Mouse (Mus musculus) CD4-positive helper T cell, adult 2 months (primary cell): ENCODE results near the gene Prr13.

Experiments
- DNase-seq: peaks from one replicate; pipeline ENCODE4 v3.0.0-alpha.2; 2012; ENCODE audit warnings: low read depth, missing footprints, low spot score

Gene Prr13

DNA sequence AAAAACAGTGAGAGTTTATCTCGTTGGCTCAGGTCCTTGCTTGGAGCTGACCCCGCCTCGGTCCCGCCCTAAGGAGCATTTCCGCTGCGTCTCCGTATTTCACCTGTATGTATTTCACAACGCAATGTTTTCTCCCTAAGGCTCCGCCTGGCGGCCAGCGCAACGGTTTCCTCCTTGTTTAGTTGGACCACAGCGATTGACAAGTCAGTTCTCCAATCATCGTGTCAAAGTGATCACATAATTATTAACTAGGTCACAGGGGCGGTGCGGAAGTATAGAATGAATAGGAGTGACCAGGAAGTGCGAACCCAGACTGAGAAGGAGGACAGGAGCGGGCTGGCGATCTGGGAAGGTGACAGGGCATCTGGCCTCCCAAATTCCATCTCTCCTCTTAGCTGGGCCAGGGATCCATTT is at the start of gene Prr13:
TSS of gene Prr13 (plus strand) at position 125 of the 414 bp plus-strand sequence.
- peak; percentile 97 for DNase-seq

DNA sequence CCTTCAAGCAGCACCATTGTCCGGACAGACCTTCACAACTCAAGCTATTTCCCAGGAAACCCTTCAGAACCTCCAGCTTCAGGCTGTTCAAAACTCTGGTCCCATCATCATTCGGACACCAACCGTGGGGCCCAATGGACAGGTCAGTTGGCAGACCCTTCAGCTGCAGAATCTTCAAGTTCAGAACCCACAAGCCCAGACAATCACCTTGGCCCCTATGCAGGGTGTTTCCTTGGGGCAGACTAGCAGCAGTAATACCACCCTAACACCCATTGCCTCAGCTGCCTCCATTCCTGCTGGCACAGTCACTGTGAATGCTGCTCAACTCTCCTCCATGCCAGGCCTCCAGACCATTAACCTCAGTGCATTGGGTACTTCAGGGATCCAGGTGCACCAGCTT is 49.5 kb upstream of the Prr13 start:
- no peak for DNase-seq

DNA sequence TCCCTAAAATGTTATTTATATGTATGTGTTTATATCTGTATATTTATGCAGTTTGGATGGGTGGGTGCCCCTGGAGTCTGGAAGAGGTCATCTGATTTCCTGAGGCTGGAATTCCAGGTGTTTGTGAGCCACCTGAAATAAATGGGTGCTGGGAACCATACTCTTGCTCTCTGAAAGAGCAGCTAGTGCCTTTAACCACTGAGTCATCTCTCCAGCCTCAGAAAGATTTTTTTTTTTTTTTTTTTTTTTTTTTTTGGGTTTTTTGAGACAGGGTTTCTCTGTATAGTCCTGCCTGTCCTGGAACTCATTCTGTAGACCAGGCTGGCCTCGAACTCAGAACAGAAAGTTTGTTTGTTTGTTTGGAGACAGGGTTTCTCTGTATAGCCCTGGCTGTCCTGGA is 47.8 kb upstream of the Prr13 start:
- DNase-seq: no peak

DNA sequence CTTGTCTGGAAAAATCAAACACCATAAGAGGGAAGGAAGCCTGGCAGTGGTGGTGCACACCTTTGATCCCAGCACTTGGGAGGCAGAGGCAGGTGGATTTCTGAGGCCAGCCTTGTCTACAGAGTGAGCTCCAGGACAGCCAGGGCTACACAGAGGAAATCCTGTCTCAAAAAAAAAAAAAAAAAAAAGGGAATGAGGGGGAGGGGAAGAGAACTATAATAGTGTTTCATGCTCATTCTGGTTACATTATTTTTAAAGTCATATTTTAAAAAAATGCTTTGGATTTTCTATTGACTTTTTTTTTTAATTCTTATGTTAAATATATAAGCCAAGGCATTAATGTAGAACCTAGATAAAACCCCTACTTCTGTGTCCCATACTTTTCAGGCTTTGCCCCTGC is 45.1 kb upstream of the Prr13 start:
- no peak for DNase-seq

DNA sequence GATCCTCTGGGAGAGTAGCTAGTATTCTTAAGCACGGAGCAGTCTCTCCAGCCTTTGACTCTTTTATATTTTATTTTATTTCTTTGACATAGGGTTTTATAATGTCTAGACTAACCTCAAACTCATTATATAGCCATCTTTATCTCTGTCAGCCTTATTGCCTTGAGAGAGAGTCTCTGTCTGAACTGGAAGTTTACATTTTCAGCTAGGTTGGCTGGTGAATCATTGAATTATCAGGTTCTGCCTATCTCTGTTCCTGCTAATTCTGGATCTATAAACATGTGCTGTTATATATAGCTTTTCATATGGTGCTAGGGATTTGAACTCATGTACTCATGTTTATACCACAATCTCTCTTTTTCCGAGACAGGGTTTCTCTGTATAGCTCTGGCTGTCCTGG is 41.3 kb upstream of the Prr13 start:
- DNase-seq: no peak

DNA sequence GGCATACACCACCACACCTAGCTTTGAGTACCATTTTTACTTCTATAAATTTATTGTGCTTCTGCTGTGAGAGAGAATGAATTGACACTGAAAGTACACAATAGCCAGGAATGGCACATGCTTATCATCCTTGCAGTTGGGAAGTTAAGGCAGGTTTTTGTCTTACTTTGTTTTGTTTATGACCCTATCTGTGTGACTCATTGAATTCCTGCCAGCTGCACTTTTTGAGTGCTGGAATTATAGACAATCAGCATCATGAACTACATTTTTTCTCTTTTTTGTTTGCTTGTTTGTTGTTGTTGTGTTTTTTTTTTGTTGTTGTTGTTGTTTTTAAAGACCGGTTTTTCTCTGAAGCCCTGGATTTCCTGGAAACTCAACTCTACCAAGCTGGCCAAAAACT is 37.8 kb upstream of the Prr13 start:
- no peak for DNase-seq

DNA sequence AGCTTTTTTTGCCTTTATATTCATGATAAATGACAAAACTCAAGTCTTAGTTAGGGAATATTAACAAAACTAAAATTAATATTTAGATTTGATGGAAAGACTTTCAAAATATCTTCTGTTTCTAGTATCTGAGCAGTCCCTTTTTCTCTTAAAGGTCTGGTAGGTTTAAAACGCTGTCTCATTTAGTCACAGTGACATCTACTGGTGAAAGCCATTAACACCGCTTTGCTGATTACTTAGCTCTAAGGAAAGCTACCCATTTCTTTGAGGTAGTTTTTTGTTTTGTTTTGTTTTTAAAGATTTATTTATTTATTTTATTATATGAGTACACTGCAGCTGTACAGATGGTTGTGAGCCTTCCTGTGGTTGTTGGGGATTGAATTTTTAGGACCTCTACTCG is 37.4 kb upstream of the Prr13 start:
- peak; percentile 74 for DNase-seq

DNA sequence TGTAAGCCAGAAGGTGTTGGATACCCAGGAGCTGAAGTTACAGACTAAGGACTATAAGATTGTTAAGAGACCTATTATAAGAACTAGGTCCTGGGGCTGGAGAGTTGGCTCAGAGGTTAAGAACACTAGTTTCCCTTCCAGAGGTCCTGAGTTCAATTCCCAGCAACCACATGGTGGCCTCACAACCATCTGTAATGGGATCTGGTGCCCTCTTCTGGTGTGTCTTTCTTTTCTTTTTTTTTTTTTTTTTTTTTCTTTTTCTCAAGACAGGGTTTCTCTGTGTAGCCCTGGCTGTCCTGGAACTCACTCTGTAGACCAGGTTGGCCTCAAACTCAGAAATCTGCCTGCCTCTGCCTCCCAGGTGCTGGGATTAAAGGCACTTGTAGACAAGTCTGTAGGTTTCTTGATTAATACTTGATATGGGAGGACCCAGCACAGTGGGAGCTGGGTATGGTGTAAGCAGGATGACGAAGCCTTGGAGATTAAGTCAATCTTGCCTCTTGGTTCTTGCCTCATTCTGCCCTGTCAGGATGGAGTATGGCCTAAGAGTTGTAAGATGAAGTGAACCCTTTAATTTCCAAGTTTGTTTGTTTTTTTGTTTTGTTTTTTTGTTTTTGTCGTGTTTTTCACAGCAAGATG is 35.1 kb upstream of the Prr13 start:
- no peak for DNase-seq

DNA sequence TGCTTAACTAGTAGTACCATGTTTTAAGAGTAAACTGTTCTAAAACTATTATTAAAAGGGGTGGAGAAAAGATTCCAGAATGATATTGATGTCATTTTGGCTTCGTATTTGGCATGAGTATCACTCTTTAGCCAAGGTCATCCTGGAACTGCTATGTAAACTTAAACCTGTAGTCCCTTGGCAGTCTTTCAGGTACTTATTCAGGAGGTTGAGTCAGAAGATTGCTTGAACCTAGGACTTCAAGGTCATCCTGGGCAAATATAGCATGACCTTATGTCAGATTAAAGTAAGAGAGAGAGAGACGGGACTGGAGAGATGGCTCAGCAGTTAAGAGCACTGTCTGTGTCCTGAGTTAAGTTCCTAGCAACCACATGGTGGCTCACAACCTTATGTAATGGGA is 34.2 kb upstream of the Prr13 start:
- no peak for DNase-seq

DNA sequence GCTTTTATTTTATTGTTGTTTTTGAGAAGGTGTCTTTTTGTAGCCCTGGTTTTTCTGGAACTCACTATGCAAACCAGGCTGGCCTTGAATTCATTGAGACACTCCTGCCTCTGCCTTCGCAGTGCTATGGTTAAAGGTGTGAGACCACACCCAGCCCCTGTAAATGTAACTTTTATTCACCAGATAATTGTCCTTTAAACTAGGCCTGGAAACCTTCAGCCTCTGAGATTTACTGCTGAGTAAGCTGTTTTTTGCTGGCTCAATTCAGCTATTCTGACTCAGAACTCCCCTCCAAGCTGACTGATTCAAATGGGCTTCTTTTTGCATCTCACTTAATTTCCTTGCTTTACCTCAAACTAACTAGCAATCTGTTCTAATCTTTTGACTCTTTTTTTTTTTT is 31.9 kb upstream of the Prr13 start:
- DNase-seq: no peak

DNA sequence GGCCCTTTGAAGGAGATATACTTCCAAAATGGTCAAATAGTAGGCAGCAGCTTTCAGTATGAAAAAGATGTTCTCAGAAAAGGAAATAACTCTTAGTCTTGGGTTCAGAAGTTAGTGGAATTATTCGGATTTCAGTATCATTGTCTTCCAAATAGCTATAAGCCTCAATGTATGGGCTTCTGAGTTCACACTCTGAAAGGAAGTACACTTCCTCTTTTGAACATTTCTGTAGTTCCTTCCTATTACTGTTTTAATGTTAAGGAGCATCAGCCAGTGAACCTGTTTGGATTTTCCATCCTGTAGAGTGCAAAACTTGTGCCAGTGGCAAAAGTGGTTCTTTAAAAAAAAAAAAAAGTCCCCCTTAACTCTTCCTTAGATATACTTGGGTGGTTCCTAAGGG is 26.8 kb upstream of the Prr13 start:
- DNase-seq: no peak

DNA sequence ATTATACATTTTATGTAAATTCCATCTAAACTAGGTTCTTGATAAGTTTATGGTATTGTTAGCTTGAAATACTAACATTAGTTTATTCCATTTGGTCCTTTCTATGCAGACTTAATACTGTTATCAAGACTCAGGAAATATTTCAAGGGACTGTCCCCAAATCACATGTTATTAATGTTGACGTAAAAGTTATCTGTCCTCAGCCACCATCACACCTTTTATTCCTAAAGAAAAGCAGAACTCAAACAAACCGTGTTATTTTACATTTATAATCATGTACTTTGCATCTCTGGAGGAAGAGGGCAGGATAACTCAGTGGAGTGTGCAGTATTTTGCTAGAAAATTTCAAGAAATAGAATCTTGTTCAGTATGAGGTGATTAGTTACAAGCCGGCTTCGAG is 25.7 kb upstream of the Prr13 start:
- no peak for DNase-seq

DNA sequence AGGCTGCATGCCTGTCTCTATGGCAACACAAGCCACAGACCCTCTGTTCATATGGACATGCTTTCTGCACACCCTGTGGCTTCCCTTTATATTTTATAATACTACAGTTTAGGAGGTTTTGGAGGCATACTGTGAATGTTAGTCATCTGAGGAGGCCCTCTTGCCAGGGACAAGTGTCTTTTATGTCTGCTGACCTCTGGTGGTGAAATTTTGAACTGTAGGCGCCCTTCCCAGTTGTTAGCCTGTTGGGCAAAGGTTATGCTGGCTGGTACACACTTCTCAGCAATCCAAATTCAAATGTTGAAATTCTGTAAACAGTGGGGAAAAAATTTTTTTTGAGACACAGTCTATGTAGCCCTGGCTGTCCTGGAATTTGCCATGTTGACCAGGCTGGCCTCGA is 16.3 kb upstream of the Prr13 start:
- DNase-seq: peak; percentile 79

DNA sequence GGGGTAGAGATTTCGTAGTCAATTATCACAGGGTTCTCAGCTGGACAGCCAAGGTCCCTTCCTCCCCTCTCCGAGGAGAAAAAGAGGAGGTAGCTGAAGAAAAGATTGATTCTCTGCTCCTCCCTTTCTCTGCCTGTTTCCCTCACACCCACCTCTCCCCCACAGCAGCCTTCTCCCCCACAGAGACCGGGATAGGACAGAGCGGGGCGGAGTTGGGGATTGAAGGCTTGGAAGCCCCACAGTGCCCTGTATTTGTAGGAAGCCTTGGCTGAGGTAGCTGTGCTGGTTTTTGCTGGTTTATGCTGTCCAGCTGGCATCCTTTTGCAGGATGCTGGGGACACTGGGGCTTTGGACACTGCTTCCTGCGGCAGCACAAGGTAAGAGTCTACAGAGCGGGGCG is 13.7 kb upstream of the Prr13 start, which contains the start of gene Amhr2:
TSS of gene Amhr2 (plus strand) at position 222 of the 400 bp plus-strand sequence.
- DNase-seq: no peak

DNA sequence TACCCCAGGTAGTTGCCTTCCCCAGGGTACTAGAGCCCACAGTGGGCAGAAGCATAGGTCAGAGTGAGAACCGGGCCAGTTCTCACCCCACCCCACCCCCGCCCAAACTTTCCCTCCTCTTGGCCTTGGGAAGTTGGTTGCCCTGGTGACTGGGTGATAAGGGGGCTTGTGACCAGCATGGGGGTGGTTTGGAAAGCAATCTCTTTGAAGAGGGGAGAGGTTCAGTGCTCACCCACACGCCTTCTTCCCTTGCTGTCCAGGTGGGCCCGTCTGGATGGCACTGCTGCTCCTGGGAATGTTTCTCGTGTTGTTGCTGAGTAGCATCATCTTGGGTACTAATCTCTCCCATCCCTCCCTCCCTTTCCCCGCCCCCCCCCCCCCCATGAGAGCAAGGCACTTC is 12.4 kb upstream of the Prr13 start:
- DNase-seq: no peak

DNA sequence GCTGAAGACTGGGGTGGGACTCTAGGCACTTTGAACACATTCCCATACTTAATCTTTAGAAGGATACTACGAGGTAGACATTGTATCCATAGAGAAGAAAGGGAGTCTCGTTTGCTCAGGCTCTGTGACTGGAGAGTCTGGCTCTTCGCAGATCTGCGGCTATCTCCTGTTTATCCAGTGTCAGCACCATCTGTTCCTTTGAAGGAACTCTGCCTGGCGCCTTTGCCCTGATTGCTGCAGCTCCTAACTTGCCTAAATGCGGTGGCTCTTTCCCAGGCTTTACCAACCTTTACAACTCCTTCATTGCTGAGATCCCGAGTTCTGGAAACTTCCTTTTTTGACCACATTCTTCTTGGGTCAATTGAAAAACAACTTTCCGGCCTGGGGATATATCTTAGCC is 9.5 kb upstream of the Prr13 start:
- DNase-seq: no peak

DNA sequence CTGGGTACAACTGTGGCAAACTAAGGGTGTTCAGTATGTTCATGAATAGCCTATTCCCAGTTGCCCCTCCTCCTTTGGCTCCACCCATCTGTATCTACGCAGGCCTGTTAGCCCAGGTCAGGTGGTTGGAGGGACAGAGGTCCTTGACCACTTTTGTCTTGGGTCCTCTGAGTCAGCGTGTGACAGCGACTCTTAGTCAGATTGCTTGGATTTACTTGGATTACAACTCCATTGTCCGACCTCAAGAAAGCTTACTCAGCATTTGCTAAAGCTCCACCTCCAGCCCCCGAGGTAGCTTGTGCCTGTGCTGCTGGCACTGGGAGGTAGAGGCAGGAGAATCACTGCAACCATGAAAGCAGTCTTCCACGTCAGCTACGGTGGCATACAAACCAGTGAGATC is 7.9 kb upstream of the Prr13 start:
- no peak for DNase-seq

DNA sequence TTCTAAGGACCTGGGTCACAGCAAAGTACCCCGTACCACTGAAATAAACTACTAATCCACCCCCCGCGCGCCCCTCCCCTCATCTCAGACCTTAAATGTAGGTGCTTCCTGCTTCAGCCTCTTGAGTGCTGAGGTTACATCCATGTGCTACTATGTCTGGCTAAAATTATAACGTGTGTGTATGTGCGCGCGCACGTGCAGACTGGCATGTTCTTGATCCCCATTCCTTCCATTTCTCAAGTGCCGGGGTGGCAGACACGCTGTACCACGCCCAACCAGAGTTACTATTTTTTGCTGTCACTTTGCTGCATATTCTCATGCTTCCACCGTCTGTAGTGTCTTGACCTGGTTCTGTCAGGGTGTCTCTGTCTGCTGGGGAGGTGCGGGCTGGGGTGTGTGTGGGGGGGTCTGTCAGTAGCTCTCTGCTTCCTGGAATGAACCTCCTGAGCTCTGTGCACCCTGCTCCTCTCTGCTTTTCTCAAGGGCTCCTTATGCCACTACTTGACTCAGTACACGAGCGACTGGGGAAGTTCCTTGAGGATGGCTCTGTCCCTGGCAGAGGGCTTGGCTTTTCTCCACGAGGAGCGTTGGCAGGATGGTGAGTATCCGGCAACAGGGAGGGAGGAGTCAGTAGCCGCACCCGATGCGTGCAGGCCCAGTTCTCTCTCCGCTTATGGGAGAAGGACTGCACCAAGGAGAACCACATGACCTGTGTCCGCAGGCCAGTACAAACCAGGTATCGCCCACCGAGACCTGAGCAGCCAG is 7.0 kb upstream of the Prr13 start:
- no peak for DNase-seq

DNA sequence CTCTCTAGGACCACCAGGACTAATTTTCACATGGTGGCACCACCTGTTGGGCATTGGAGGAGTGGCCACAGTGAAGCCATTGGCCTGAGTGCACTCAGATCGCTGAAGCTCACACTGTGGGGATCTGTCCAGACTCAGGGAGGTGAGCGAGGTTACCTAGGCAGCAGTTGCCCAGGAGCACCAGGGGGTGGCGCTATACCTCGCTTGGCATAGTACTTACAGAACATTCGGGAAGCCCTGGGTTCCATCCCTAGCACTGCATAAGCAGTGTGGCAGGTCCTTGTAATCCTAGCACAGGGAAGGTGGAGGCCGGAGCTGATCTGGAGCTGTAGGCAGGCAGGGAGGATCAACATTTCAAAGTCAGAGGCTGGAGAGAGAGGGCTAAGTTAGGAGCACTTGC is 2.8 kb upstream of the Prr13 start:
- peak; percentile 39 for DNase-seq

DNA sequence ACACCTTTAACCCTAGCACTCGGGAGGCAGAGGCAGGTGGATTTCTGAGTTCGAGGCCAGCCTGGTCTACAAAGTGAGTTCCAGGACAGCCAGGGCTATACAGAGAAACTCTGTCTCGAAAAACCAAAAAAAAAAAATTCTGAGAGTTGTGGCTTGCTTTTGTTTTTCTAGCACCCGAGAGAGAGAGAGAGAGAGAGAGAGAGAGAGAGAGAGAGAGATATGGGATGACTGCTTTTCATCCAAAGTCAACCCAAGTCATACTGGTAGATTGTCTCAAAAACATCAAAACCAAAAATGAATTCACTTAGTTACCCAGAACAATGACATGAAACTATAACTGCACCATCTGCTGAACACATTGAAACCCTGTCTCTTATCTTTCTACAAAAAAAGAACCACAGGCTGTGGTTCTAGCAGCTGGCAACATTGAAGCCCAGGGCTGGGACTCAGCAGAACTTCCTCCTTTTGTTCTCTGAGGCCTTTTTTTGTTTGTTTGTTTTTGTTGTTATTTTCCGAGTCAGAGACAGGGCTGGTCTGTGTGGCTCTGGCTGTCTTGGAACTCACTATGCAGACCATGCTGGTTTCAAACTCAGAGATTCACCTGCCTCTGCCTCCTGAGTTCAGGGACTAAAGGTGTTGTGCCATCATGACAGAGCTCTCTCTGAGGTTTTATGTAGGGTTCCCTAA is 635 bp upstream of the Prr13 start:
- DNase-seq: peak; percentile 84

DNA sequence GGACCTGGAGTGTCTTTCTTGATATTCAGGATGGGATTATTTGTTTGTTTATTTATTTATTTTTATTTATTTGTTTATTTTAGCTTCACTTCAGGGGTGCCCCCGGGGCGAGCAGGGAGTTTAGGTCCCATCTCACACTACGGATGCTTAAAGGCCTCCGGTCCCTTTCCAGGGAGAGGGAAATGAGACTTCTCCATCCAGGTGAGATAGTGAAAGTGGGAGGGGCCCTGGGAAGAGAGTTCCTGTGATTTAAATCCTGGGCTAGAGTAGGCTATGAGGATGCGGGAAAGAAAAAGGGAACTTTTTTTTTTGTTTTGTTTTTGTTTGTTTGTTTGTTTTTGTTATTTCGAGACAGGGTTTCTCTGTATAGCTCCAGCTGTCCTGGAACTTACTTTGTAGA is 553 bp downstream of the Prr13 start:
- no peak for DNase-seq

DNA sequence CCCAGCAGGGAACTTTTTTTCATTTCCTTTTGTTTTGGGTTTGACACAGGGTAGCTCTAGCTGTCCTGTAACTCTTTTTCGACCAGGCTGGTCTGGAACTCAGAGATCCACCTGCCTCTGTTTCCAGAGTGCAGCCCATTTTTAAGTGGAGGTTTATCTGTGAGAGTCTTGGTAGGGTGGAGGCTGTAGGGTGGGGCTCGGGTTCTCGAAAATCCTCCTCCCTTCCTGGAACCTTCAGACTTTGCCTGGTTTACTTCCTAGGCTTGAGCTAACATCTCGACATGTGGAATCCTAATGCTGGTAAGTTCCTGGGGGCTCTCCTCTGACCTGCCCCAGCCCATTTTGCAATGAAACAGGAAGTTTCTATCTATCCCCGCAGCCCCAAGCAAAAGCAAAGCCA is 1.0 kb downstream of the Prr13 start:
- peak; percentile 25 for DNase-seq

DNA sequence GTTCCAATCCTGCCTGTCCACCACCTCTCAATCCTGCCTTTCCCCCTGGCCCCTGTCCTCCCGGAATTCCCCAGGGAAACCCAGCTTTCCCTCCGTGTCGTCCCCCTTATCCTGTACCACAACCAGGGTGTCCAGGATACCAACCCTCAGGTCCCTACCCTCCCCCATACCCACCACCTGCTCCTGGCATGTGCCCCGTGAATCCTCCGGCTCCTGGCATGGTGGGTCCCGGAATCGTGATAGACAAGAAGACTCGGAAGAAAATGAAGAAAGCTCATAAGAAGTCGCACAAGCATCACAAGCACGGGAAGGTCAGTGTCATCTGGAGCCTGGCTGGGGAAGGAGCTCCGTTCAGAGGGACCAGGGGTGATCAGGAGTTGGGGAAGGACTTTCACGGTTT is 1.6 kb downstream of the Prr13 start:
- no peak for DNase-seq
